Mouse (Mus musculus) adrenal gland, postnatal 25 days (tissue): ENCODE results near the gene Pip4k2b. TPM values are rescaled to one million over a fixed set of nuclear protein-coding genes. Genes with fewer than 3 reads are reported as not detected.
"Not testable (repeated sequence)": the region's sequence is repeated elsewhere in the genome, so short reads cannot be mapped to it uniquely, and the experiment has no call there.

Experiments used
- DNase-seq: peaks from one replicate; pipeline ENCODE4 v3.0.0; 2021; ENCODE audit warnings: mixed read lengths
- total RNA-seq: library from RNA; stranded (reverse); gene quantifications from 2 replicates; pipeline ENCODE4 v1.2.3, GENCODE M21; 2021

Pip4k2b gene
- total RNA-seq, 1 experiment from 2014 or later = 30.7 TPM

- peak; percentile 71 for DNase-seq
Measured at GRCm38 (mm10) chr11:97714784-97715760, 29.4 kb downstream of the Pip4k2b start.

DNA sequence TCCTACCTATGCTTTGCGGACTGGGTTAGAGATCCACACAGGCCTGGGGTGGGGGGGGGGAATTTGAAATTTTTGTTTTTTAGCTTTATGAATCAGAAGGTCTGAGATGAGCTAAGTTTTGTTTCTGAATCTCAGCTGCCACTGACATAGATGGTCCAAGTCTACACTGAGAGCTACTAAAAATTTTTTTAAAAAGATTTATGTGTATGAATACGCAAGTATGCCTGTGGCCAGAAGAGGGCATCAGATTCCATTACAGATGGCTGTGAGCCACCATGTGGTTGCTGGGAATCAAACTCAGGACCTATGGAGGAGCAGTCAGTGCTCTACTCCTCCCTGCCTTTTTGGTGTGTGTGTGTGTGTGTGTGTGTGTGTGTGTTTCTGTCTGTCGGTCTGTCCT lies 30.1 kb downstream of the Pip4k2b start:
- no peak for DNase-seq

DNA sequence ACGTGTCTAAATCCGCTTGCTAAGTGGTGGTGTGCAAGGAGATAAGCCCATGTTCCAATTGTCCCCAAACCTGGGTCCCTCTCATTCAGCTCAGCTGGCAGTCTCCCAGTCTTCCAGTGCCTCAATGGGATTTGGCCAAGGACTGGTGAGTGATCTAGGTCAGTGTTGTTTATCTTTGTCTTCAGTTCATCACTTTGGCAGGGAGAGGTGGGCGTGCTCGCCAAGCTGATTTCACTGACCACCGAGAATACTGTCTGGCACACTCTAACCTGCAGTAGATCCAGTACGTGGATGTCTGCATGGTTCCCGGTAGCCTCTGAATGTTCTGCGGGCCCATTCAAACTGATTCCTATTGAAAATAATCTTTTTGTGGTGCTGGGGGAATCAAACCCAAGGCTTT lies 30.6 kb downstream of the Pip4k2b start:
- peak; percentile 62 for DNase-seq

- DNase-seq = no peak
Measured at GRCm38 (mm10) chr11:97712286-97712685, 32.2 kb downstream of the Pip4k2b start.

- DNase-seq = no peak
Measured at GRCm38 (mm10) chr11:97711200-97711900, 33.2 kb downstream of the Pip4k2b start.

DNA sequence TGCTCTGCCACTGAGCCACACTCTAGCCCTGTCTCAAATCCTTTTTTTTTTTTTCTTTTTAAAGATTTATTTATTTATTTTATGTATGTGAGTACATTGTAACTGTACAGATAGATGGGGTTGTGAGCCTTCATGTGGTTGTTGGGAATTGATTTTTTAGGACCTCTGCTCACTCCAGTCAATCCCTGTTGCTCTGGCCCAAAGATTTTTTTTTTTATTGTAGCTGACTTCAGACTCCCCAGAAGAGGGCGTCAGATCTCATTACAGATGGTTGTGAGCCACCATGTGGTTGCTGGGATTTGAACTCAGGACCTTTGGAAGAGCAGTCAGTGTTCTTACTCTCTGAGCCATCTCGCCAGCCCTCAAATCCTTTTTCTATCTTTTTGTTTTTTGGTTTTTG lies 34.4 kb downstream of the Pip4k2b start:
- DNase-seq = not testable (repeated sequence)

GRCm38 (mm10) chr11:97703039-97703826 lies 41.3 kb downstream of the Pip4k2b start, which contains the start of gene Psmb3:
Gene Psmb3 (plus strand): TSS chr11:97703399.
- DNase-seq = peak; percentile 94

DNA sequence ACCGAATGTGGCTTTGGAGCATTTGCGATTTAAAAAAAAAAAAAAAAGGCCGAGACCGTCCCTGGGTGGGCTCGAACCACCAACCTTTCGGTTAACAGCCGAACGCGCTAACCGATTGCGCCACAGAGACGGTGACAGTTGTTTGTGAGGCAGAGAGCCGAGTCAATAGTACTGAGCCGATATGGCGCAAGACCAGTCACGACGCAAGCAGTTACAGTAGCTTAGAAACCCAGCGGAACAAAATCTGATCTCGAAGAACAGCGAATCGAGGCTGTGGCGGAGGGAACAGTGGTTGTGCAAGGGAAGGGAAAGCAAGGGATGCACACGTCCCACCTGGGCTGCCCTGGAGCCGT lies 42.1 kb downstream of the Pip4k2b start:
- DNase-seq = peak; percentile 89

GRCm38 (mm10) chr11:97701581-97702392 lies 42.7 kb downstream of the Pip4k2b start:
- no peak for DNase-seq

DNA sequence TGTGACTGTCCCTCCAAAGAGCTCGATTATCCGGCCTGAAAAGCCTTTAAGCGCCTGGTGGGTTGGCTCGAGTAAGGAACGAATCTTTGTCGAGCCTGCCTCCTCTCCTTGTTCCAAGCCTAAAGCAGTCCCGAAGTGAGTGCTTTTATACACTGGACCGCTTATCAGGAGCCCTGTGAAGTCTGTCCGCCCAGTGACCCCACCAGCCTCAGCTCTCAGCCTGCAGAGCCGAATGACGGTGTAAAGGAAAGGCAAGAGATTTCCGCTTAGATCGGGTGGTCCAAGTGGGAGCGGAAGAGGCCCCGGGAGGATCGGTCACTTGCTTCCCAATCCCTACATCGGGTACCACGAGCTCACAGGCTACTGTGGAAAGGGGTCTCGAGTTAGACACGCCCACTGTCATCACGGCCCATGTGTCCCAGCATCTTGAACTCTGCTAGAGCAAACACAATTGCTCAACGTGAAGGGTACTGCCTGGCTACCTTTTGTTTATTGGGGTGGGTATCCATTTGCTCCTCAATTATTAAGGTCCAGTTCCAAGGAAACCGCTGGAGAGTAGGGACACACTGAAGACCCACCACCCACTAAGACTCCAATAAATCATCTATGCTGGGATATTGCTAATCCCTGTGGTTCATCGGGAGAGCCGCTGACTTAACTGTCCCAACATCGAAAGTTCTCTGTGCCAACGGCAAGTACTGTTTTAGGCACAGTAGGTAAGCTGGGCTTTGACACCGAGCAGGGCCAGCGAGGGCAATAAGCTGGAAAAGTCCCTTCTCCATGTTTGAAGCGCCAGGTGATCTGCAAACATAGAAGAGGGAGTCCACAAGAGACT lies 43.5 kb downstream of the Pip4k2b start:
- peak; percentile 32 for DNase-seq

GRCm38 (mm10) chr11:97700003-97700745 lies 44.3 kb downstream of the Pip4k2b start, which contains the start of gene Pcgf2:
Gene Pcgf2 (minus strand): TSS chr11:97700497.
- DNase-seq = peak; percentile 80

DNA sequence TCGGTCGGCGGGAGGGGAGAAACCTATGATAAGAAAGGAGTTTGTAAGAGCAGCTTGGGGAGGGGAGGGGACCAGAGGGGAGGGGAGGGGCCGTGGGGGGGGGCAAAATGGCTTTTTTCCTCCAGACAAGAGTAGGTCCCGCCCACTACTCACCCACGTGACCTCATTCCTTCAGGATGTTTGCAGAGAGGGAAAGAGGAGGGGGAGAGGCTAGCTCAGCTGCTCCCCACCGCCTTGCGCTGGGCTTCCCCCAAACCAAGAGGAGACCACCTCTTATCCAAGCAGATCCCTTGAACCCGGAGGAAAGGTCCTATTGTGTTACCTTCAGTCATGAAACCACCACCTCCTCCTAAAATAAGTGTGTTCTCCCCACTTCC lies 44.9 kb downstream of the Pip4k2b start:
- peak; percentile 85 for DNase-seq

GRCm38 (mm10) chr11:97698741-97699611 lies 45.5 kb downstream of the Pip4k2b start:
- DNase-seq = peak; percentile 86

- no peak for DNase-seq
Measured at GRCm38 (mm10) chr11:97697891-97698529, 46.5 kb downstream of the Pip4k2b start.

DNA sequence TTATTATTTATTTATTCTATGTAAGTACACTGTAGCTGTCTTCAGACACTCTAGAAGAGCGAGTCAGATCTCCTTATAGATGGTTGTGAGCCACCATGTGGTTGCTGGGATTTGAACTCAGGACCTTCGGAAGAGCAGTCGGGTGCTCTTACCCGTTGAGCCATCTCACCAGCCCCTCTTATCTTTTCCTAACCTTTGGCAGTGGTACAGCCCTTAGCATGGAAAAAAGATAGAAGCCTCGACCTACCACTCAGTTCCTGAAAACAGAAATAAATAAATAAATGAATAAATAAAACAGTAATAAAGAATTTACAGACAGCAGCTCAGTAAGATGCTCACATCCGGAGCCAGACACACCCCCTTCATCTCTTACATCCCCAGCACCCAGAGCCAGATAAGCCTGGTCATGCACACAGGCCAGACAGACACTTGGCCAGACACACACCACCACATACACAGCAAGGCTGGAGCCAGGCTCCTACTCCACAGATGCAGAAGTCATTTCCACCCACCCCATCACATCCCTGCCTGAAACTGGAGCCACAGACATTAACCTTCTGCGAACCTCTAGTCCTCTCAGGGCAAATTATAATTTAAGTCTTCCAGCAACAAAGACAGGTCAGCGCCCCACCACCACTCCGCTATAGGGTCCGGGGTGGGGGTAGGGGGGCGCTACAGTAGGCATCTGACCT lies 47.2 kb downstream of the Pip4k2b start:
- no peak for DNase-seq

DNA sequence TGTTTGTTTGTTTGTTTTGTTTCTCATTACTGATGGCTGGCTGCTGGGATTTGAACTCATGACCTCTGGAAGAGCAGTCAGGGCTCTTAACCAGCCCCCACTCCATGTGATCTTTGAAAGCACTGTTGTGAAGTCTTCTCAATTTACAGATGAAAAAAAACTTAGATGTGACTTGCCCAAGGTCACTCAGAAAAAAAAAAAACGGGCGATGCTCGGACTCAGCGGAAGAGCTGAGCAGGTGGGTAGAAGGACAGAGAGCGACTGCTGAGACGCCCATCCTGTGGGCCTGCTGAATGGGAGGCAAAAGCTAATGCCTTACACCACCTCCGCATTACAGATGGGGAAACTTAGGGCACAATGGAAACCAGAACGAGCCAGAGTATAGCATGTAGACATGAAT lies 47.8 kb downstream of the Pip4k2b start:
- DNase-seq = no peak

- no peak for DNase-seq
Measured at GRCm38 (mm10) chr11:97695712-97696401, 48.6 kb downstream of the Pip4k2b start.
